Mouse (Mus musculus) thymus, postnatal 25 days (tissue): ENCODE results near the gene Cox15.

Source experiments
- DNase-seq: peaks from one replicate; pipeline ENCODE4 v3.0.0; 2022

Gene Cox15

DNA sequence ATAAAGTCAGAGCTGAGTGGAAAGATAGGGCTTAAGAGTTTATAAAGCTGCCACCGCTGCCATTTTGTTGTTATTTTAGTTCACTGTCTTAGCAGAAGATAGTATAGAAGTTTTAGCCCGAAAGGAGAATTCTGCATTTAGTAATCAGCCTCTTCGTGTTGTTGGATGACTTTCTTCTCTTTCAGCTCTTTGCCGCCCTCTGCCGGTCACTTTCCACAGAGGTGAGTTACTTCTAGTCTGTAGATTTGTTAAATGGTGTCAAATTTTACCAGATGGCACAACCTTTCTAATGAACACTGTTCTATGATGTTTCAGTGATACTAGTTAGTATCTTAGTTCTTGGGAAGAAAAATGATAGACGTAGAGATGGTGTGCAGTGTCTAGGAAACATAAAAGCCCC, 7.7 kb upstream of the Cox15 start:
- DNase-seq: peak; percentile 79

DNA sequence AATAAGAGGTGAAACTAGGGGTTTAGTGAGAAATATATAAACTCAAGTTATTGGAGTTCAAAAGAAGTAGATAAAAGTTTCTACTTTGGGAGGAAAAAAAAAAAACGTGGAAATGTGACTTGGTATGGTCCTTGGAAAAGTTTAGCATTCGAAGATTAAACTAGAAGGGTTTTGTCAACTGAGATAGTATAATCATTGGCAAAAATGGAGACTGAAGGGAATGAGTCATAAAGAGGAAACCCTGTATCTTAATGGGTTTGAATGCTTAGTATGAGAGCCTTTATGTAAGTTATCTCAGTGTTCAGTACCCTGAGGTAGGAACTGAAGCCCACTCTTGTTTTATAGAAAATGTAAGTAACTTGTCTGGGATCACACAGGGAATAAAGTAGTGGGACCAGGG, 2.1 kb upstream of the Cox15 start:
- no peak for DNase-seq

DNA sequence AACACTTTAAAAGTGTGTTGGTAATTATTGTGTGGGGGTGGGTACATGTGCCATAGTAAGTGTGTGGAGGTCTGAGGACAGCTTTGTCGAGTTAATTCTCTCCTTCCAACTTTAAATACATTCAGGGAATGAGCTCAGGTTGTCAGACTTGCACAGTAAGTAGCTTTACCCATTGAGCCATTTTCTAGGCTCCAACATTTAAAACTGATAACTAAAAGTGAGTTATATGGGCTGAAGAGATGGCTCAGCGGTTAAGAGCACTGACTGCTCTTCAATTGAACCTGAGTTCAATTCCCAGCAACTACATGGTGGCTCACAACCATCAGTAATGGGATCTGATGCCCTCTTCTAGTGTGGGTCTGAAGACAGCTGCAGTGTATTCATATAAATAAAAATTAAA, 1.4 kb upstream of the Cox15 start:
- no peak for DNase-seq

DNA sequence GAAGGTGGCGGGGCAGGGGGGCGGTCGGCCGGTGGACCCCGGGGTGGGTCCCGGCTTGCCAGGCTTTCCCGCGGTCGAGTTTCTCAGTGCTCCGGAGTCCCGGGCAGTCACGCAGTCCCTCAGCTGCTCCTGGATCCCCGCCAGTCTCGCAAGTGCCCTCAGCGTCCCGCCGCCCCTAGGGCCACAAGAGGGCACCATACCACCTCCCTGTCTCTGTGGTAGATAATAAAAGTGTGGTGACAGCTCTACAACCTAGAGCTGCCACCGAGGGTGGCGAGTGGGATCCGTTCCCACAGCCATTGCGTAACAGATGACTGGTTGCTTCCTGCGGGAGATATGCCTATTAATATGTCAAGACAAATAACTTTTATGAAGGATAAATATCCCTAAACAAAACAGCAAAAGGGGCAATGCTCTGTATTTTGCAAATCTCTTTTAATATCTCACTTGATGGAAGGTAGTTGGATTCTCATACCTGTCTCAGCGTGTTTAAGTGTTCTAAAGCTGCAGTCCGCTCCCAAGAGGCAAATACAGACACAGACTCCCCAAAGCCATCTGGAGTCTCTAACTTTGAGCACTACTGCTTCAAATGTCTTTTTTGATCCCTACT, 531 bp upstream of the Cox15 start:
- DNase-seq: peak; percentile 92

DNA sequence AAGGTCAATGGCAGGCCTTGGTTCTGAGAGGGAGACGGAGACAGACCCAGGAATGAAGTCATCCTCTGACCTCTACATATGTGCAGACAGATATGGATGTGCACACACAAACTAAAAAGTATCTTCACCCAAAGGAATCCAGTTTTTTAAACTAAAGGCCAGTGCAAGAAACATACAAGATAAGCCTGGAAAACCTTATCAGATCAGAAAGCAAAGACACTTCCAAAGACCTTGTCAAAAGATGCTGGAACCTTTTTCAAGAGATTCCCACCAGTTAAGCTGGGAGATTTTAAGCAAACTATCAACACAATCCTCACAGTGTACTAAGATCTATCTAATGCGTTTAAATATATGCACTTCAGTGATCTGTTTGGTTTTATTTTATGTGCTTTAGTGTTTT, 2.8 kb downstream of the Cox15 start:
- DNase-seq: no peak

DNA sequence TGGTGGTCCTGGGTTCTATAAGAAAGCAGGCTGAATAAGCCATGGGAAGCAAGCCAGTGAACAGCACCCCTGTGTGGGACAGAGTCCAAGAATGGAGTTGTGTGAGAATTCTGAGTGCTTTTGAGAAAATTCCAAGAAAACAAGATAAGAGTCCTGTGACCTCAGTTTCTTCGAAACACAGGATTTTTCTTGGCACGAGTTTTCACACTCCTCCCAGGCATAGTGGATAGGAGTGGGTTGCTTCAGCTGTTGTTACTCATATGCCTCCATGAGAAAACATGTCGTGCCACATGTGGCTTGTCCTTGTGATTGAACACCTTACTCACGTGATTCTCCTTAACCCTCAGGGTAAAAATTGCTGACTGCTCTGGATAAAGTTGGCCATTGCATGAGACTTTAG, 4.9 kb downstream of the Cox15 start:
- DNase-seq: no peak

DNA sequence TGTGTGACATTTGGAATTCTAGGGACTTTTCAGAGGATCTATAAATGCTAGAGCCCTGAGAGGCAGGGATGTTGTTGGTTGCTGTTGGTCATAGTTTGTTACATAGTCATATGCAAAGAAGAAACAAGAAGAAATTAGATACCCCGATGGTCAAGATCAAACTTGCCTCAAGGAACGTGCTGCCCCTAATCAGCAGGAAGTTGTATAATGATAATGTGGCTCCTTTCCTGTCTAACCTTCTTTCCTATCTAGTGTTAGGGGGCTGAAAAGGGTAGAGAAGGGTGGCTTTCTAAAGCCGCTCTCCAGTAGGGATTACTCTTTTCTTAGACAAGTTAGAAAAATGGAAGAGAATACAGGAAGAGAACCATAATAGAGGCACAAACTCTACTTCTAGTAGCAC, 7.1 kb downstream of the Cox15 start:
- DNase-seq: no peak

DNA sequence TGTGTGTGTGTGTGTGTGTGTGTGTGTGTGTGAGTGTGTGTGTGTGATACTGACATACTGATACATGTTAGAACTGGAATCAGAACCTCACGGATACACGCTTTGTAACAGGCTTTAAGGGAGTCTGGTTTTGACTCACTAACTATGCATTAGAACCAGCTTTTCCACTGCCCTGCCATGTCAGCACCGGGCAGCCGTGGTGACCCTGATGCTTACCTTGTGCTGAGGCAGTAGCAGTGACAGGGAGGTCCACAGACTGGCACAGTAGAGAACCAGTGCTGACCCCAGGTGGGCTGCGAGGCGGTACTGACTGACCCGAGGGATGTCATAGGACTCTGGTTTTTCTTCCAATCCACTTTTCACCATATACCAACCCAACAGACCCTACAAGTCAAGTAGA, 9.4 kb downstream of the Cox15 start:
- DNase-seq: no peak

DNA sequence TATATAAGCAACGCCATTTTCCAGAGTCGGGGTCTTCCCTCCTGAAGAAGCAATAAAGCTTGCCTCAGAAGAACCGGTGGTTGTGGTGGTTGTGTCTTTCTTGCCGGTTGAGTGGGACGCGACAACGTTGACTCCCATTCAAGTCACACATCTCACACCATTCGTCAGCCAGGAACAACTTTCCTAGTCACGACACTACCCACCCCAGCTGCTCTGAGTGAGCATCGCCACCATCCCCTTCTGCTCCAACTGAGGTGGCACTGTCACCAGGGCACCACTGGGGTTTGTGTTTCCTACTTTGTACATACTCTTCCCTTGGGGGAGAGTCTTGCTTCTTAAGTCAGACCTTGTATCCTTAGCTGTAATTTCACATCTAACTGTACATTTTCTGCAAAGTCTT, 14.4 kb downstream of the Cox15 start:
- DNase-seq: no peak

DNA sequence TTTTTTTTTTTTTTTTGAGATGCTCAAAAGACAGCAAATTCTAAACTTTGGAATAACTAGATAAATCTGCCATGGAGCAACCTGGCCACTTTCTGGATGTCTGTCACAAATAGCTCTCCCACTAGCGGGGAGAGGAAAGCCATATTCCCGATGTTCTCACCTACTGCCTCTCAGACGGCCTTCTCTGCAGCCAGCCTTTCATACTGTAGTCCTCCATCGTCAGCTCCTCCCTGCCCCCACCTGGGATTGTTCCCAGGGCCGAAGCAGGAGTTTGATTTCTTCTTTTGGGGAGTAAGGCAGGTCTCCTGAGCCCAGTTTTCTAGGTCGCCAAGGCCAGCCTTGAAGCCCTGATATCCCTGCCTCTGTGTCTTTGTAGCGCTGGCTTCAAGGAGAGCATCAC, 21.6 kb downstream of the Cox15 start:
- no peak for DNase-seq

DNA sequence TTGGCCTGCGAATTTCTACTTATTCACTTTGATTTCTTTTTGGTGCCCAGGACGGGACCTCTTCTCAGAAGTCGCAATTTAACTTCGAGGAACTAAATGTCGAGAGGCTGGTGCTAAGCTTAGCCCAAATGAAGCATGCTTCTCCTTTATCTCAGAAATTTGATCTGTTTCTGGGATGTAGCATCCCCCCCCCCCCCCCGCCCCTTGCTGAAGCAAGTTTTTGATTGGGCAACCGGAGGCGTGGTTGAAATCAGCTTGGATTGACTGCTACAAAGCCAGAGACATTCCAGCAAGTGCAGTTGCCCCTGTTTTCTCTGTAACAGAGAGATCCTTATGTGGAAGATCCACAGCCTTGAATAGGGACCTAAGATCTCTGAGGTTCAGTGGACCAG, 22.8 kb downstream of the Cox15 start:
- no peak for DNase-seq

DNA sequence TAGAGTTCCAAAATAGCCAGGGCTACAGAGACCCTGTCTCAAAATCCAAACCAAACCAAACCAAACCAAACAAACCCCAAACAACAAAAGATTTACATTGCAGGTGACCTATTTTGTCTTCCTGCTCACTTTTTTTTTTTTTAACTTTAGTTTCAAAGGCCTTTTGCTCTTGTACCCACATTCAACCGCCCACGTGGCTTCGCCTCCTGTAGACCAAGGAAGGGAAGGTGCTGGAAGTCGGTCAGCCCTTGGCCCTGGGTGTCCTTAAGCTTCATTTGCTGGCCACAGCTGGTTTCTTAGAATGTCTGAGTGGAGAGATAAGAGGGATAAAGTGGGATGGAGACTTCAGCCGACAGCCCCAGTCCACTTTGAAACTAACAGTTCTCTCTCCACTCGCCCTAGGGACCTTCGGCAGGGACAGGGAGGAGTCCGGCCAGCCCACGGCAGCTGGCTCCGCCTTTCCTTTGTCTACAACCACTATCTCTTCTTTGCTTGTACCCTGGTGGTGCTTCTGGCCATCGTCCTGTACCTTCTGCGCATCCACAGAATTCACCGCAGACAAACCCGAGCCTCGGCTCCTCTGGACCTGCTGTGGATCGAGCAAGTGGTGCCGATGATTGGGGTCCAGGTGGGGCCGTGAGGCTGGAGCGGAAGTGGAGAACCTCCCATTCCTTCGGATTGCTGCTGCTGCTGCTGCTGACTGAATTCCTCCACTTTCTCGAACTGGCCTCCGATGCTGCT, 23.3 kb downstream of the Cox15 start:
- DNase-seq: peak; percentile 52

DNA sequence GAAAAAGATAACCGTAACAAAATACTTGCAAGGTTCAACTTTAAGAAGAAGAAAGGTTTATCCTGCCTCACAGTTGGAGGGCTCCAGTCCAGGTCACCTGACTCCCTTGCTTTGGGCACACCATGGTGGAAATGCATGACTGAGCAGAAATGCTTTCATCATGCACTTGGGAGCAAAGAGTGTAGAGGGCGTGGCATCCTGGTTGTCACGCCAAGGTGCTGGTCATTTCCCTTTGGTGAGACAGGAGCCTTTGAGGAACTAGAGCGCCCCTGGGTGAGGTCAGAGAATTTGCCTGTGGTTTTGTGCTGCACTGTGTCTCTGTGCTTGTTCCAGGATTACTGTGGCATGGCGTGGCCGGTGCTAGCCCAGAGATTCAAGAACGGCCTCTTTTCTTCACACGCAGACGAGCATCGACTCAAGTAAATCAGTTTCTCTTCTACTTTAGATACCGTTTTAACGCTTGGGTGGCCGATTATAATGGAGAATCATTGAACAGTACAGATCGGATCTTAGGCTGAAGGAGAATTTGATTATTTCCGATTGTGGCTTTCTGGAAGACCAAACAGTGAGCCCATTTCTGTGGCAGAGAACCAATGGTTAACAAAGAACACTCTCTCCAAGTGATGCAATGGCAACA, 26.2 kb downstream of the Cox15 start:
- no peak for DNase-seq

DNA sequence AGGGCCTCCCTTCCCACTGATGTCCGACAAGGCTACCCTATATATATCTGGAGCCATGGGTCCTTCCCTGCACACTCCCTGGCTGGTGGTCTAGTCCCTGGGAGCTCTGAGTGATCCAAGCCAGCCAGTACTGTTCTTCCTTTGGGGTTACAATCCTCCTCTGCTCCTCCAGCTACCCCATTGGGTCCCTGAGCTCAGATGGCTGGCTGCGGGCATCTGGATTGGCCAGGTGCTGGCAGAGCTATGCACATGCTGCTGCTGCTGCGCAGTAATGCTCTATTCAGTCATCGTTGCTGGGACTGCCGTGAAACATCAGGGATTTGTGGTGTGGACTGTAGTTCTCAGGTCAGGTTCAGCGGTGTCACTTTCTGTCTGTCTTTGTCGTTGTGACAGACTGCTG, 28.0 kb downstream of the Cox15 start:
- DNase-seq: no peak

DNA sequence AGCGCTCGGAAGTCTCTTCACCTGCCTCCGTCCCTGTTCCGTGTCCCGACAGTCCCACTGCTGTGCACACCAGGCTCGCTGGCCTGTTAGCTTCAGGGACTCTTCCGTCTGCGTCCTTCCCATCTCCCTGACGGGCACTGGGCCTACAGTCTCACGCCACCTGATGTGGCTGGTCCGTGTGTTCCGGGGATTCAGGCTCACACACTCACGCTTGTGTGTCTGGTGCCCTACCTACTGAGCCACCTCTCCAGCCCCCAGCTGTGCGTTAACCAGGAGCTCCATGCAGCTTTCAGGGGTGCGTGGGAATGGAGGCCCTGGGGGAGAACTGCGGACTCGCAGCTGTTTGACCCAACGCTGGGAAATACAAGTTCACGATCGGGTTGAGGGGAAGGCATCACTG, 28.6 kb downstream of the Cox15 start:
- DNase-seq: no peak

DNA sequence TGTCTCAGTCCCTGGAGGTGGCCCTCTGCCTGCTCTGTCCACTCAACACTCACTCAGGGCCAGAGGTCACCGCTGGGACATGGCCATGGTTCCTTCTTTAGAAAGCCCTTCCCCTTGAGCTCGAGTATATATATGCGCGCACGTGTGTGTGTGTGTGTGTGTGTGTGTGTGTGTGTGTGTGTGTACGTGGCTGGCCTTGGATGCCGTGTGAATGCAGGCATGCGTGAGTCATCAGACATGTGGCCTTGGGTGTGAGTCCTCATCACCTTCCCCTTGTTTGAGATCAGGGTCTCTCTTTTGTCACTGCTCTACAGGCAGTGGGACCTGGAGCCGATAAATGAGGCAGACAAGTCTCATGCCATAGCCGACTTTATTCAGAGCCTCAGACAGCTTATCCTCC, 29.3 kb downstream of the Cox15 start:
- DNase-seq: no peak

DNA sequence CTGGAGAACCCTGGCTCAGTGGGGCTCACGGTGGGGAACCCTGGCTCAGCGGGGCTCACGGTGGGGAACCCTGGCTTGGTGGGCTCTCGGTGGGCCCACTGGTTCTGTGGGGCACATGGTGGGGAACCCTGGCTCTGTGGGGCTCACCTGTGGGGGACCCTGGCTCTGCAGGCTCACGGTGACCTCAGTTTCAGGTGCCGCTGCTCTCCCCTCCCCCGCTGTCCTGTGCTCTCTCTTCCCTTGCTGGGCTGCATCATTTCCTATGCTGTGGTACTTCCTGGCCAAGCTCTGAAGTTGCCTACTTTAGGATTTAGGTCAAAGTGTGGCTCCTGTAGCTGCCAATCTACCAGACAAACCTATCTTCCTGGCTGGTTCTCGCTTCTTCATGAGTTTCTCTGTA, 29.9 kb downstream of the Cox15 start:
- peak; percentile 76 for DNase-seq

DNA sequence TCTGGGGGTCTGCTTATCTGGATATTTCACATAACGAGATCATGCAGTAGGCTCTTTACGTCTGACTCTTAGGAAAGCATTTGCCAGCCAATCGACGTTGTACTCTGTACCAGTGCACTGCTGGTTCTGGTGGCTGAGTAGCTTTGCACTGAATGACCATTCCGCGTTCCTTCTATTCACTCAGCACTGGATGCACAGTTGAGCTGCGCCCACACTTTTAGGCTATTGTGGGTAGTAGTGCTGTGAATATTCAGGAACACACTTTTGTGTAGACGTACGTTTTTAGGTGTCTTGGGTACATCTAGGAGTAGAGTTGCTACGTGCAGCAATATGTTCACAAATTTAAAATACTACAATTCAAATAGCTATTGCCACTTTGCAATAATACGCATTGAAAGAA, 32.7 kb downstream of the Cox15 start:
- no peak for DNase-seq

DNA sequence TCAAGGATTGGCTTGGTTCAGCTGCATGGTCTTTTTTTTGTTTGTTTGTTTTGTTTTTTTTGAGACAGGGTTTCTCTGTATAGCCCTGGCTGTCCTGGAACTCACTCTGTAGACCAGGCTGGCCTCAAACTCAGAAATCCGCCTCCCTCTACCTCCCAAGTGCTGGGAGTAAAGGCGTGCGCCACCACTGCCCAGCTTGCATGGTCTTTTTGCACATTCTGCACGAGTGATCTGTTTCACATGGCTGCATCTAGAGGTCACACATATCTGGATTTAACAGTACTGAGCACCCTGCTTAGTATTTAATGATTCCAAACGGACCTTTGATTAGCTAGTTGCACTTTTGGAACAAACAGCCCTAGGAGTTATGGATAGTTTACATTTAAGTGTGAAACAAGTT, 40.8 kb downstream of the Cox15 start:
- peak; percentile 22 for DNase-seq

DNA sequence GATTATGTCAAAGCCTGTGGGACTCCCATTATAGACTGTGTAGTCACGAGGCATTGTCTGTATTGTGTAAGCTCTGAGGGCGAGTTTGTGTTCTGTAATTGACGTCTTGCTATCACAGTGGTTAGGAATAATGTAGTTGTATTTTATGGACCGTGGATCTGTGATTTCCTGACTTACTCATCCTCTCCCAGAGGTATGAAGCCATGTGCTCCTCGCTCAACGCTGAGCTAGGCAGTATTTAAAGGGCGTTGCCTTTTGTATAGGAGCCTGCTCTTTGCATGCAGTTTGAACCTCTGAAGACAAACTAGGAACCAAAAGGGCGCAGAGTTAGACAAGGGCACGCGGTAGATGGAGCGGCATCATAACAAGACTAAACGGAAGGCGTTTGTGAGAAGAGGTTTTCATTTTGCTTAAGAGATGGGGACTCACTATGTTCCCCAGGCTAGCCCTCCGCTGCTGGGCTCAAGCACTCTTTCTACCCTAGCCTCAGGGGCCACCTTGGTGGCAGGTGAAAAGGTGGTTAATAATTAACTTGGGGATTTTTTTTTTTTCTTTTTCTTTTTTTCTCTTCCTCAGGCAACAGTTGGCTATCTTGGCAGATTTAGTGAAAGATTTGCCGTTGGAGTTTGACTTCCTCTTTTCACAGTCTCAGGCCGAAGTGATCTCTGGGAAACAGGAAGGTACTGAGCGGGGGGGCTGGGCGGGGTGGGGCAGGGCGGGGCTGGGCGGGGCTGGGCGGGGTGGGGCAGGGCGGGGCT, 41.5 kb downstream of the Cox15 start:
- DNase-seq: peak; percentile 63

DNA sequence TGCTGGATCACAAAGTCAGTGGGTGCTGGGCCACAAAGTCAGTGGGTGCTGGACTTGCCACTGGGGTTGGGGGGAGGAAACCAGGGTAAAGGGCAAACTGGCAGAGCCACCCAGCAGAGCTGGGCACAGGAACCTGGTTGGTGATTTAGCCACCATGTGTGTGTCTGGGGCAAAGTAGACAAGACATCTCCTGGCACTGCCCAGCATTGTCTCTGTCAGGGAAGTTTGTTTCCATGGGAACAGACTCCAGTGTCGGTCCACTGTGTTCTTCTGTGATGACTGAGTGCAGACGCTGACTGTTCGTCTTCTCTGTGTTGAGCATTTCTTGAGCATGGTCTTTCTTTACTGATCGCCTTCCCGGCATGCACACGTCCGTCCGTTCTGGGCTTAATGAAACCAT, 43.5 kb downstream of the Cox15 start:
- DNase-seq: no peak

DNA sequence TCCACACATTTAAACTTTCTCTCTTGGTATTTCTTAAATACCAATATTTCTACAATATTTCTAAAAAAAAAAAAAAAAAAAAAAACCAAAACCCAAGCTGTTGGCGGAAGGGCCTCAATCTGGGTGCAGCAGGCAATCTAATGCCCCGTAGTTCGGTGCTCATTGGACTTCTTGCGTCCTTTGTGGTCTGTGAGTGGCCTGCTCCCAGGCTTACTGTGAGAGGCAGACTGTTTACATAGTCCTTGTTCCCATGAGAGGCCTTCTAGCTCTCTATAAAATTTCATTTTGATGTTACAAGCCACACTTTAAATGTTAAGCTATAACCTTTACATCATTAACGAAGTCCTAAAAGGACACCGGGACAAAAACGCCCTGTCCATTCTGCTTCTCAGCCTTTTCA, 44.6 kb downstream of the Cox15 start:
- DNase-seq: no peak

DNA sequence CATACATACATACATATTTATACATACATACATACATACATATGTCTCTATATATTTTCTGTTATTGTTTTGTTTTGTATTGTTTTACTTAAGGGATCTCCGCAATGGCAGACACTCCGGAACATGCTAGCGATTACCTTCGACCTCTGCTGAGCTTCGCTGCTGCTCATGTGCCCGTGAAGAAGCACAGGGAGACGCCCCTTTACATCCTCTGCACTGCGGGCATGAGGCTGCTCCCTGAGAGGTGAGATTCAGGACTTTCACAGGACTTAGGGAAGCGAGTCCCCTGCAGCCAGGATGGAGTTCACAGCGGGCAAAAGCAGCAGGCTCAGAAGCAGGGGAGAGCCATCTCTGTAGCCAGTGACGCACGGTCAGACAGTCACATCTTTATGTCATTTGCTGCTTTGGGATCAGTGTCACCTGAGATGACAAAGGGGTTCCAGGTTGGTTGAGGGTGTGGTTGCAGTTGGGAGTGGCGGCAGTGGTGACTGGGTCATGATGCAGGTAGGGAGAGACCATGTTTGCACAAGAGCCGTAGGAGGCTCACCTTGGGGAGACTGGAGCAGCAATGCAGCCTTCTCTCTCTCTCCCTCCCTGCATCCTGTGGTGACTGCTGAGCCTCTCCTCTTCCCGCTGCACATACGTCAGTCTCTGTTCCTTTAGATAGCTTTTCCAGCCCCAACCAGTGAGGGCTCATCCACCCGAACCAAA, 47.9 kb downstream of the Cox15 start:
- DNase-seq: no peak
